Mouse (Mus musculus) heart, postnatal 25 days (tissue): ENCODE measurements around the gene Ube2f. TPM values are rescaled to one million over a fixed set of nuclear protein-coding genes. Genes with fewer than 3 reads are reported as not detected.

Source experiments
- DNase-seq: peaks from one replicate; pipeline ENCODE4 v3.0.0; 2022; ENCODE audit warnings: low spot score
- intact Hi-C: fragments of 180-260 bp; cut with DNase I; formaldehyde crosslinking; loops from one replicate; pipeline ENCODE4 v1.15.1; 2025
- total RNA-seq, 2 experiments: library from RNA; stranded (reverse); gene quantifications; 2 replicates each; pipeline ENCODE4 v1.2.3; 2021

Gene Ube2f
- total RNA-seq, 2 experiments from 2014 or later = 48.7 to 49.3 TPM

DNA sequence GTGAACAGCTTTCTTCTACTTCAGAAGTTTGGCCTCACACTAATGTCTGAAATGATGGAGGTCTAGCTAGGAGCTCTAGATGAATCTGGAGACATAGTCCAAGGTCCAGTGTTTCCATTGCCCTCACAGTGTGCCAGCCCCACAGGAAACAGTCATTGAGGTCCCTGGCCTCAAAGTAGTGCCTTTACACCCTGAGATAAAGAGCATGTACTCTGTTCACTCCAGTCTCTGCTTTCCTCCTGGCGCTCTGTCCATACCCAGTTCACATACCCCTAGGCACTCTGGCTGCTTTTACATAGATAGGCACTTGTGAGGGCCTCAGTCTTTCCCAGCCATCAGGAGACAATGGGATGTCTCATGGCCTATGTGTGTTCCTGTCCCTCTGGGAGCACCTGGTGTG is 39.3 kb downstream of the Ube2f start:
- DNase-seq = no peak
- intact Hi-C loops = no loop called here

DNA sequence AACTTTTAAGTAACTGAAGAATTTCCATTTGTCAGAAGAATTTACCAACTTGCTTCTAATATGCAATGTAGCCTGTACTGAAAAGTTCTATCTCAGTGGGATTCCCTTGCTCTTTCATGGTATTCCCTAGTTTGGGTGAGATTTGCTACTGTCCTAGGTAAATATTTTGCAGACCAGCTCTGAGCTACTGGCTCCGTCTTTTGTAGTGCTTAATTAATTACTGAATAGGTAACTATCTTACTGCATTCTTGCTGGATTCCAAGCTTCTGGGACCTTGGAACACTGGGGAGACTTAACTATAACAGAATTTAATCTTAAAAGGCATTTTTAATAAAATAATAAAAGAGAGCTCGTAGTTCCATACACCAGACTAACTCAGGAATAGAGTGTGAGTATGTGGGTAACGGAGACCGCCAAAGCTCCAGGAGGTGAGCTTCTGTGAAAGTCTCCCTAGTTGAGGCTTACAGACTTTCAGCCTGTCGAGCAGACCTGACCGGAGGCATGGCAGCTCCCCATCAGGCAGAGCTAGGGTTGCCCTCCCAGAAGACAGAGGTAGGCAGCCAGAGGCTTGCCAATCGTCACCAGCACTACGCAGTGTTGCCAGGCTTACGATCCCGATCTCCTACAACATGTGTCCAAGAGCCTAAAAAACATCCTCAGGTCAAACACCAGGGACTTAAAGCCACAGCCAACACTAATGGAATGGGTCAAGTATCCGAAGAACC is 42.2 kb downstream of the Ube2f start:
- intact Hi-C loops = no loop called here
- no peak for DNase-seq

DNA sequence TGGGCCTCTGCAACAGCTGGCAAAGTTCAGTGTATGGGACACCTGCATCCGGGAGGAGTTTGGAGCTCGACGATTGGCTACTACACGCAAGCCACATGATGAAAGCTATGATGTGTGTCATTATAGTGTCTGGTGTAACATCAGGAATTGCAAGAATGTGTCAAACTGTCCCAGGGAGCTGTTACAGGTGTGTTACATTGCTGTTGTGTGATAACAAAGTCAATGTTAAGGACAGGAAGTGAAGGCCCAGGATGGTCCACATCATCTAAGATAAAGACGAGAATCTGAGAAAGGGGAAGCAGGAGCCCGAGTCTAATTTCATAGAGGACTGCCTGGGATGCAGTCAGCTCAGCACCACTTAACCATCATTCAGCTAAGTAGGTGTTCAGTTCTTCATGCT is 45.4 kb downstream of the Ube2f start:
- intact Hi-C loops = loop anchor here (5.0 kb wide), 1 partner anchor 43 kb away; the partner anchor contains the start of gene Ube2f
- no peak for DNase-seq

DNA sequence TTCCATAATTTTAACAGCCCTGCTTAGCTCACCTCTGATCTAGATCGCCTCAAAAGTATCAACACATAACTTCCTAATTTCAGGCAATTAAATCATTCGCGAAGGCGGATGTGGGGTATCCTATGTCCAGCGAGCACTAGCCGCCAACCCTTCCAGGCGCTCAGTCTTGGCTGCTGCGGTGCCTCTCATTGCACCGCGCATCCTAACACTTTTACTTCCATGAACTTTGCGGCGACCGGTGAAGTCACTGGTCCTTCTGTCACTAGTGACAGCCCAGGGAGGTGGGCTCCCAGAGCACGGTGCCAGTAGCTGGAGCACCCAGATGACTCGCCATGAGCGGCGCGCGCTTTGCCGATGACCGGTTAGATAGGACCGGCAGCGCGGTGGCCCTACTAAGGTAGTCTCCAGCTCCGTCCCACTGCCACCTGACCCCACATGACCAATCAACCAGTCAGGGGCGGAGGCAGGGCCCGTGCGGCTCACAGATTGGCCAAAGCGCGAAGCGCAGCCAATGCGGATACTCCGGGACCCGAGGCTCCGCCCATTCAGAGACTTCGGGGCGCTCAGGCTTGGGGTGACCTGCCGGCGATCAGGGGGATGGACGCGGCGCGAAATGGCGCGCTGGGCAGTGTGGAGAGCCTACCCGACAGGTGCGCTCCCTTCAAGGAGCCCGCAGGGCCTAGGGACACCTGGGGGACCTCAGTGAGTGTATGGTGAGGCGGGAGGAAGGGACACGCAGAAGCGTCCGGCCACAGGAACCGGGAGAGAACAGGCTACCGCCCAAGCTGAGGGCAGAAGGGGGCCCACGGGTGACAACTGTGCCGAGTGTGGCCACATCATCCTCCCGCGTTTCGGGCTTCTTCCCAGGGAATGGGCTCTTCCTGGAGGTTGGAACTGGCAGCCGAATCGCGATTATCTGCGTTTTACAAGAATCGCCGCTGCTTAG is 48.0 kb downstream of the Ube2f start, which contains the start of gene Scly:
TSS of gene Scly (plus strand) at position 540 of the 946 bp plus-strand sequence.
- peak; percentile 95 for DNase-seq
- intact Hi-C loops = loop anchor here (5.0 kb wide), 1 partner anchor 46 kb away; the partner anchor contains the start of gene Ube2f

DNA sequence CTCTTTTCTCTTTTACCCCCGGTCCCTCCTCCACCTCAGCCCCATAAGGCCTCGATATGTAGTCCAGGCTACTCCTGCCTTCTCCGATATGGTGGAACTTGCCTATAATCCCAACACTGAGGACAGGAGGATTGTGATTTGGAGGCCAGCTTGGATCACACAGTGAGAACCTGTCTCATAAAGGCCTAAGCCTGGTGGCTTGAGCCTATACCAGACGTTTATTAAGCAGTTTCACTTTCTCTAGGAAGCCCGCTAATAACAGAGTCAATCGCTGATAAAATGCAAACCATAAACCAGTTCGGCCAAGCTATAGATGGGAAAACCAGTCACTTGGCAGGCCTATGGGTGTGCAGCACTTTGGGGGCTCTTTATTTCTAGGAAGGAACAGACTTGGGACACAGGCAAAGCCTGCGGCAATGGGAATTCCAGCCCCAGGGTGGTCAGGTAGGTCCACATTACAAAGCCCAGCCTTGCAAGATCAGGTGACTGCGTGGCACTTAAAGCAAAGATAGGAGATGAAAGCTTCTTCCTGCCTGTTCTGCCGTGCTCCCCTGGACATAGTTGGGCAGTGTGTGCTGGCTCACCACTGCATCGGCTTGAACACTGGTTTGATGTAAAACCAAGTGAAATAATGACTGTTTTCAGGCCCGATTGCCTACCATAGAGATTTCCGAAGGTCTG is 49.1 kb downstream of the Ube2f start:
- no peak for DNase-seq
- intact Hi-C loops = loop anchor here (5.0 kb wide), 1 partner anchor 47 kb away; the partner anchor contains the start of gene Ube2f

DNA sequence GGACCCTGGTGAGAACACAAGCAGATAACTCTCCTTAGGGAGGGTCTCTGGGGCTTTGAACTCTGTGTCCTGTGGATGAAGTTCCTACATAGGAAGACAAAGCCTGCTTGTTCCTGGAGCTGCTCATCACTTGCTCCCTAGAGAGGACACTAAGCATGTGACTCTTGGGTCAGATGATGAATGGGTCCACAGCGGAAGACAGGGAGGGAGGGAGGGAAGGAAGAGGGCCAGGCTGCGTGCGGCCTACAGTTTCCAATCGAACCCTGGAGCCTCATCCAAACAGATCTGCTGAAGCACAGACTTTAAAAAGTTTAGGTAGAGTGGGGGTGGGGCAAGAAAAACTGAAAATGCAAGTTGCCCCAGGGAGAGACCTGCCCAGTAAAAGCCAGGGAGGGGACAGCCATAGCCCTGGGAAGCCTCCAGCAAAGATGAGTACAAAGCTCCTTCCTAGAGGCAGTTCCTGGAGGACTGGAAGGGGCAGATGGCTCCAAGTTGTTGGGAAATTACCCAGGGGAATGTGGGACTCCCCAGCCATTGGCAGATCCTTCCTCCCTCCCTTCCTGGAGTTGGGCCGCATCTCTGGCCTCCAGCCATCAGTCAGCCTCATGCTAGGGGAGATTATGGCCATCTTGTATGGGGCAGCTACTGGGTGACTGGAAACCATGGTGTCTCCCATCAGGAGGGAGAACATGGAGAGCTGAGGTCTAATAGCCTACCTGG is 49.8 kb downstream of the Ube2f start:
- intact Hi-C loops = loop anchor here (5.0 kb wide), 1 partner anchor 48 kb away; the partner anchor contains the start of gene Ube2f
- peak; percentile 17 for DNase-seq

DNA sequence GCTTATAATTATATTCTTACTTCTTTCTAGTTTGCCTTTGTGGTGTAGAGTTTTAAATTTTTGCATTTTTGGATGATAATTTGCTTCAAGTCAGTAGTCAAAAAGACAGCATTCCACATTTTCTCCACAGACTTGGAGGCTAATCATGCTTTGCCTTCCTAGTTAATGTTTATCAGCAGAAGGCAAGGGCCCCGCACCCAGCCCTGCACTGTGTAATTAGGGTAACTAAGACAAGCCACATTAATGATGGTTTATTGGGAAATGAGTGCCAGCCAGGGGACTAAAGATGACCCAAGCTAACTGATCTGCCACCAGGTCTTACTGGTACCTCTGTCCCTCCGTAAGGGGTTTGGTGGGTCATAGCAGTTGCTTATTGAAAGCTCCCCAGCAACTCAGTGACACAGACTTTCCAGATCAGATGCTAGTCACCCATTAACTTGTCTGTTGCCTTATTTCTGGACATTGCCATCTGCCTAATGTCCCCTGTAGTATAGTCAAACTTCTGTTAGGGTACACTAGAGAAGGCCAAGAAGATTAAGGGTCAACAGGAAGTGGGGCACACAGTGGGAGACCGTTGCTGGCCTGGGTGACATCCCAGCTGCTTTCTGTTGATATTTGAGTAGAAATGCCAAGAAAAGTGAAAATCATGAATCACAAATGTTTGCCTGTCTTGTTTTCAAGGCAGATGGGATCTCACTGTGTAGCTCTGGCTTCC is 51.3 kb downstream of the Ube2f start:
- intact Hi-C loops = no loop called here
- DNase-seq = no peak

DNA sequence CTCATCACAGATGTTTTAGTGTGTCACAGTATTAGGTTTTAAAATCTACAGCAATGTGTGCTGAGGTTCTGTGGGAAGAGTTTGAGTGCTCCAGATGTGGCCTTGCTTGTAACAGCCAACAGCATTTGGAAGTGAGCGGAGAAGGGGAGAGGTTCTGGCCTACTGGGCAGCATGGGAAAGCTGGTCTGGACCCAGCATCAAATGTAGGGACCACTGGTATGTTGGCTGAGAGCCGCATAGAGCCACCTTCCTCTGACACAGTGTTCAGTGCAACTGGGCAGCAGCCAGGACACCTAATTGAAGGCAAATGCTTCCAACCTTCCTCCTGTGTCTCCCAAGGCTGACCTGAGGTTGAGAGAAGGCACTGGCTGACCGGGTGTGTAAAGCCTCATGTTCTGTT is 51.9 kb downstream of the Ube2f start:
- intact Hi-C loops = no loop called here
- no peak for DNase-seq

DNA sequence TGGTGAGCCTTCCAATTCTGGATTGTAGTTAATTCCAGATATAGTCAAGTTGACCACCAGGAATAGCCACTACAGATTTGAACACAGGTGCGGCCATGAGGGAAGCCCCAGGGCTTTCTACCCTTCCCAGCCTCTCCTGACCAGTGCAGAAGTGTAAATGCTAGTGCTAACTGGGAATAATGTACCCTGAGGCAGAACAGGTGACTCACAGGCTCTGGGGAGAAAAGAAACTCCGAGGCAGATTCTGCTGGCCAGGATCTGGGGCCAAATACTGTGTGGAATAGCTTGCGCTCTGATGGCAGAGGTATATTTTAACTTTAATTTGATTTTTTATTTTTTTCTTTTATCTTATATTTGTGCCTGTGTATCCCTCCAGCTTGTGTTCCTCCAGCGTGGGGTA is 54.5 kb downstream of the Ube2f start:
- intact Hi-C loops = no loop called here
- no peak for DNase-seq

DNA sequence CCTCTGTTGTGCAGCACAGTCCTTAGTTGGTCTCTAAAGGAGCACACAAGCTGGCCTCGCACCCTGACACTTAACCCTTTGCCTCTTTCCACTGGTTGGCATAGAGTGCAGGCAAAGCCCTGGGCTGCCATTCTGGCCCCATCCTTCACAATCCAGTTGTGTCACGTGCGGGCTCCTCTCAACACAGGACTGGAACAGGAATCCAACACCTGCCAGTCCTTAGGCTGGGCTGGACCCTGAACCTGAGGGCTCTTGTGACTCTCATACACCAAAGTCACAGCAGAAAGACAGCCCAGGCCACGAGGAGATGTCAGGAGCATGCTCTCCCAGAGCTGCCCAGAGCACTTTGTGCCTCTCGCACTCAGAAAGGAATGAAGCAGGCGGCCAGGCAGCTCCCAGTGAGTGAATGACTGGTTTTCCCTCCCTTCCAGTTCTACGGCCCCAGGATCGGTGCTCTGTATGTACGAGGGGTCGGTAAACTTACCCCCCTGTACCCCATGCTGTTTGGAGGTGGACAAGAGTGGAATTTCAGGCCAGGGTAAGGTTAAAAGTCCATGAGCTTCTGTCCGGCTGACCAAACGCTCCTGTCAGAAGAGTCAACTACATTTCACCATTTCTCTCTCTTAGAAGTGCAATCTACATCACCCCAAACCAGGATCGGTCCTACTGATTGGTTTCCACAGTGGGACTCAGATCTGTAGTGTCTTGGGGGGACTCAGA is 59.4 kb downstream of the Ube2f start:
- intact Hi-C loops = no loop called here
- DNase-seq = no peak

DNA sequence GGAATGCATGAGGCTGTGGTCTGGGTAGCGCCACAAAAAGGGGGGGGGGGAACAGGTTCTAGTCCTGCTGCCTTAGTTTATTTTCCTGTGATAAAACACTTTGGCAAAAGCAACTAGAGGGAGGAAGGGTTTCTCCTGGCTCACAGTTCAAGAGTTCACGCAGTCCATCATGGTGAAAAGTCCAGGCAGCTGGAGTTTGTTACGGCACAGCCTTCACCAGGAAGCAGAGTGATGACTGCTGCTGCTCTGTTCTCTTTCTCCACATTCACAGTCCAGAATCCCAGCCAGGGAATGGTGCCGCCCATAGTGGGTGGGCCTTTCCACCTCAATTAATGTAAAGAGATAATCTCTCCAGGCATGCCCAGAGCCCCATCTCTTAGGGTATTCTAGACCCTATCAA is 62.2 kb downstream of the Ube2f start:
- intact Hi-C loops = no loop called here
- DNase-seq = no peak

DNA sequence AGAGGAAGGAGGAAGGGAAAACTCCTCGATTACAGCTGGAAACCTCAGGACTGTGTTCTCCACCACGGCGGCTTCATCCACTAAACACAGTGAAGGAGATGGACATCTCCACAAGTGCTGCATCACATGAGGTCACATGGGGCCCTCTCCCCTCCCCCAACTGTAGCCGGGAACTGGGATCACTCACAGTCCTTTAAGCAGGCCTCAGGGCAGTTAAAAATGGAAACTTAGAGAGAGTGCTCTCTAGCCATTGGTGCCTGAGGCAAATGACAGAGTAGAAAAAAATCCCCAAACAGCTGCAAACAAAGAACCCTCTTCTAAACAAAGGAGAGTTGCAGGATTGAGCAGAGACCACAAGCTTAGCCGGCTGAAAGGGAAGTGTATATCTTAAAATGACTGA is 63.1 kb downstream of the Ube2f start:
- no peak for DNase-seq
- intact Hi-C loops = no loop called here

DNA sequence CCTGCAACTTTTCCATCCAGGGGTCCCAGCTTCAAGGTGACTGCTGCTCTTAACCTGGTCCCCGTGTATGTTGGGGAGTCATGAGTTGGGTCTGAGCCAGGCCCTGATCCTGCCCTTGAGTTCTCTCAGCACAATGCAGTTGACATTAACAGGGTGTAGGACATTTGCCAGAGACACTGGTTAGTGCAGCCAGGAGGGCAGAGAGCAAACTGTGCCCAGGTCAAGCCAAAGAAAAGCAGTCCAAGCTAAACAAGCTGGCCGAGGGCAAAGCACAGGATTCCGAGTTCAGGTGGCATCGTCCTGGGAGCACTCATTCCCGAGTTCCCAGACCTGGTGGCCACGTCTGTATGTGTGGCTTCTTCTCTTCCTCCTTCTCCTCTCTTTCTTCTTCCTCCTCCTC is 67.6 kb downstream of the Ube2f start:
- intact Hi-C loops = no loop called here
- DNase-seq = no peak

DNA sequence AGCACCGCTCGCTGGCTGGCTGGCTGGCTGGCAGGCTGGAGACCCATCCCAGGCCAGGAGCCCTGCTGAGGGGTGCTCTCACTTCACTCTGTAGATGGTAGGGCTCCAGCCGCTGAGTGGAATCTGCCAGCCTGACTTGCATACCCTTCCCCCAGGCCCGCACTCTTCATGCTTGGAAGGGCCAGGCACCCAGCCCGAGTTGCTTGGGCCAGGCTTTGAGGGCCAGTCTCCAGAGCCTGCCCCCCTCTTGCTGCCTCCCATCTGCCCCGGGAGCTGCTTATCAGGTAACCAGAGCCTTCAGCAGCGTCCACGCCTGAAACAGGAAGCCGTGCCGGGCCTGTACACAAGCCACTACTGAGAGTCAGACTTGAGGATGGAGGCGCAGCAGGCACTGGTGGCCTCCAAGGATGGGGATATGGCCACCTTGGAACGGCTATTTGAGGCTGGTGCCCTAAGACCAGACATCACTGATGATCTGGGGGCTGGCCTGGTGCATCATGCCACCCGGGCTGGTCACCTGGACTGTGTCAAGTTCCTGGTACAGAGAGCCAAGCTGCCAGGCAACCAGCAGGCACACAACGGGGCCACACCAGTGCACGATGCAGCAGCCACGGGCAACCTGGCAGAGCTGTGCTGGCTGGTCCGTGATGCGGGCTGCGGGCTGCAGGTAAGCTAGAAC is 71.8 kb downstream of the Ube2f start, which contains the start of gene Espnl:
TSS of gene Espnl (plus strand) at position 316 of the 679 bp plus-strand sequence.
- intact Hi-C loops = no loop called here
- no peak for DNase-seq

DNA sequence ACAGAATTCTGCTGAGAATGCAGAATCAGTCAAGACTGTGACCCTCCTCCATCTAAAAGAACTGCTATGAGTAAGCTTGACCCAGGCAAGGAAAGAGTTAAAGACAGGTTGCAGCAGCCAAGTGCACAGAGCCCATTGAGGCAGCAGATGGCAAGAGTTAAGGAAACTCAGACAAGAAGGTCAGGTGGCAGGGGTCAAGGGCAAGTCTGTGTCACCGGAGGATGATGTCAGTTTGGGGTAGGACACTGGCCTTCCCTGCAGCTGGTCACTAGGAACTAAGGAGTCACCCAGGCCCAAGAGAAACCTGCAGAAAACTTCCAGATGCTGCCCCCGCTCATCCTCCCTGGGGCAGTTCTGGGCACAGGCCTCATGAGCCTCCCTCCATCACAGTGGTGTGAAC is 74.5 kb downstream of the Ube2f start:
- DNase-seq = no peak
- intact Hi-C loops = no loop called here

DNA sequence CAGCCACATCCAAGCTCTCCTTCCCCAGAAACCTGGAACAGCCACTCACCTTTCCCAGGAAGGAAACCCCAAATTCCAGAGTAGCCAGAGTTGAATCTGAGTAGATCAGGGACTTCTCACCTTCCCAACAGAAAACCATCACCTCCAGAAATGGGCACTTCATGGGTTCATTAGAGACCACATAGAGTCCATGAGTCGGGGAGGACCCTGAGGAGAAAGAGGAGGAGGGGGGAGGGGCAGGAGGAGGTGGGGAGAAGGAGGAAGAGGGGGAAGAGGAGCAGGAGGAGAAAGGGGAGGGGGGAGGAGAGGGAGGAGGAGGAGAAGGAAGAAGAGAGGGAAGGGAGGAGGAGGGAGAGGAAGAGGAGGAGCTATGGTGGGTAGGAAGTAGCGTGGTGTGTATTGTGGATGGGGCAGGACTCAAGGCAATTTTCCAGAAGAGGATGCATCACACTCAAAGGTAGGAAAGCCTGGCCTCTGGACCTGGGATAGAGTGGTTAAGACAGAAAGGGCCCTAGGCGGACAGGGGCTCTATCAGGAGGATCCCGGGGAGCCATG is 75.5 kb downstream of the Ube2f start:
- no peak for DNase-seq
- intact Hi-C loops = no loop called here

DNA sequence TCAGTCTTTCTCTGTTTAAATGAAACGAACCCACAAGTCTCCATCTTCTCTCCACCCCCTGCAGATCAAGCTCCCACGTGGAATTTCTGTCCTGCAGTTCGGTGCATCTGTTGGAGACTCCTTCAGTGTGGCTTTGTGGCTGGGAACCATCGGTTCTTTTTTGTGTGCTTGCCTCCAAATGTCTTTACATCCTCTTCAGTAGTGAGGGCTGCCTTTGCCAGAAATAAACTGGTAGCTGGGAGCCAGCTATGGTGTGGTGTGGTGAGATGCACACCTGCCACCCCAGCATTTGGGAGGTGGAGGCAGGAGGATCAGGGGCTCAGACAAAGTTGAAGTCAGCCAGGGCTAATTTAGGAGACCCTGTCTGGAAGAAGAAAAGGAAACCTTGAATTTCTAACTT is 82.0 kb downstream of the Ube2f start:
- no peak for DNase-seq
- intact Hi-C loops = no loop called here
